Mouse (Mus musculus): Measurements from ENCODE around the gene Ankle1.

DNA sequence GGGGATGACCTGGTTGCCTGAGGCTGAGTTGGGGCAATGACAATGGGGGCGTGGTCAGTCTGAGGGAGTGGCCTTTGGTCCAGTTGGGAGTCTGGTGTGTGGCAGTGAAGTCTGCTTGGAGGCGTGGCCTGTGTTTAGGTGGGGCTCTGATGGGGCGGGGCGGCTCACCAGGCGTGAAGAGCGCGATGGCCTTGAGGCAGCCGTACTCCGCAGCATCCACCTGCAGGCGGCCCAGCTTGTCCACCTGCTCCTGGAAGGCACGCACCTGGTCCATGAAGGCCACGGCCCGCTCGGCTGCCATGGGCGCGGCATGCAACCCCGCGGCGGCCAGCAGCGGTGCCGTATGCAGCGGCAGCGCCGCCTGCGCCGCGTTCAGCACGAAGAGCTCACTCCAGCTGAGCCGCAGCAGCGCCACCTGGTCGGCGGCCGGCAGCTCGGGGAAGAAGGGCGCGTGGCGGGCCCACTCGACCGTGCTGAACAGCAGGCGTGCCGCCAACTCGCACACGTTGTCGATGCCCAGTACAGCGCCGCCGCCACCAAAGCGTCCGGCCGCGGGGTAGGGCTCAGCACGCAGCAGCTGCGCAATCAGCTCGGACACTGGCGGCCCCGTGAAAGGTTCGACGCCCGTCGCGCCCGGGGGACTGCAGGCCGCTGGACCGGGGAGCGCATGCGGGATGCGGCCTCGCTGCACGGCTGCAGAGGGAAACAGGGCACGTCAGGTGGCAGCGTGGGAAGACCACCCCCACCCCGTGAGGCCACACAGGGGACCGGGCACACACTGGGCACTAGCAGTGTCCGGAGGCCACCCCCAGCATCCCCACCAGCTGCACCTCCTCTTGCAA lies 30.0 kb upstream of the Ankle1 start:
- TF ChIP-seq CTCF (IDR thresholded peaks at IDR 0.05; ENCODE audit: control insufficient read depth, insufficient read depth, low read length) (peak; percentile 7; the same call in 1 of the 2 replicates), POLR2A (IDR thresholded peaks at IDR 0.05; ENCODE audit: borderline replicate concordance, control insufficient read depth, low read depth, low read length) (no peak)
